Mouse (Mus musculus) embryonic facial prominence, embryonic 12.5 days (tissue): ENCODE results near the gene Tsnaxip1. TPM values are rescaled to one million over a fixed set of nuclear protein-coding genes. Genes with fewer than 3 reads are reported as not detected.

Experiments used
- ATAC-seq: fragments of 200-750 bp; cut with Nextera tagmentation; 2 replicates; pipeline ENCODE4 v1.8.0; 2017; ENCODE audit not compliant: insufficient number of reproducible peaks, insufficient read depth, low FRiP score, low TSS enrichment
- H3K27ac ChIP-seq: fragments of 300-500 bp; sonication (generic); 2 replicates; pipeline ENCODE4 v1.5.1; 2016; ENCODE audit warnings: mild to moderate bottlenecking
- H3K27me3 ChIP-seq: fragments of 300-500 bp; sonication (generic); 2 replicates; pipeline ENCODE4 v1.6.1; 2016; ENCODE audit warnings: mild to moderate bottlenecking, moderate library complexity
- H3K36me3 ChIP-seq: fragments of 300-500 bp; sonication (generic); 2 replicates; pipeline ENCODE4 v1.6.1; 2016; ENCODE audit warnings: mild to moderate bottlenecking
- H3K4me1 ChIP-seq: fragments of 300-500 bp; sonication (generic); 2 replicates; pipeline ENCODE4 v1.6.1; 2016
- H3K4me2 ChIP-seq: fragments of 300-500 bp; sonication (generic); replicated peaks from 2 replicates; pipeline ENCODE4 v1.6.1; 2016; ENCODE audit warnings: mild to moderate bottlenecking, moderate library complexity
- H3K4me3 ChIP-seq: fragments of 300-500 bp; sonication (generic); 2 replicates; pipeline ENCODE4 v1.5.1; 2016; ENCODE audit warnings: mild to moderate bottlenecking
- H3K9ac ChIP-seq: fragments of 300-500 bp; sonication (generic); 2 replicates; pipeline ENCODE4 v1.6.1; 2016; ENCODE audit warnings: mild to moderate bottlenecking, moderate library complexity
- H3K9me3 ChIP-seq: fragments of 300-500 bp; sonication (generic); 2 replicates; pipeline ENCODE4 v1.6.1; 2016; ENCODE audit warnings: mild to moderate bottlenecking, moderate library complexity
- WGBS: fragments of 180-500 bp; shearing (Covaris S2); methylation state at CpG from one replicate; pipeline ENCODE4 v1.1.7; 2016; 5-methylcytosine and 5-hydroxymethylcytosine counted together
- polyA plus RNA-seq: library from polyadenylated mRNA; unstranded; fragments of >200 nt; fragmentation: Nextera tagmentation; extraction: Ambion mirVana; gene quantifications from 2 replicates; pipeline ENCODE4 v1.2.1, GENCODE M21; 2016

Gene Tsnaxip1
- polyA plus RNA-seq, 1 experiment from 2014 or later: 0.43 TPM

- Histone ChIP-seq H3K4me2 (no peak overlapping the region), H3K27me3 (no peaks in the 10 kb centered on the region), H3K4me3 (no peak overlapping the region), H3K9ac (no peak overlapping the region), H3K9me3 (no peaks in the 10 kb centered on the region), H3K27ac (no peak overlapping the region), H3K4me1 (no peaks in the 10 kb centered on the region), H3K36me3 (peaks cover 86% of the 10 kb centered on the region)
- no peak for ATAC-seq
- WGBS: 92% methylated on average over 6 of the region's 6 CpGs
Observed at GRCm38 (mm10) chr8:105874301-105874700, 46.8 kb downstream of the Tsnaxip1 start.

GRCm38 (mm10) chr8:105880754-105881520 is 53.4 kb downstream of the Tsnaxip1 start, which contains the start of gene Edc4:
Gene Edc4, plus strand, starts transcription at chr8:105880881.
- Histone ChIP-seq H3K4me2 (peak within 1 kb of the TSS; percentile 74), H3K36me3 (peaks cover 54% of the 10 kb centered on the region), H3K4me3 (peak within 1 kb of the TSS; percentile 75), H3K4me1 (peaks cover 17% of the 10 kb centered on the region), H3K27me3 (no peaks in the 10 kb centered on the region), H3K9ac (peak within 1 kb of the TSS; percentile 81), H3K9me3 (no peaks in the 10 kb centered on the region), H3K27ac (peak within 1 kb of the TSS; percentile 63; the same call in 1 of the 2 replicates)
- peak; percentile 55 for ATAC-seq
- 1% methylated on average over 45 of the region's 45 CpGs for WGBS

GRCm38 (mm10) chr8:105889756-105890465 is 62.4 kb downstream of the Tsnaxip1 start:
- Histone ChIP-seq H3K4me2 (no peak overlapping the region), H3K27me3 (no peaks in the 10 kb centered on the region), H3K4me1 (peaks cover 6% of the 10 kb centered on the region; the same call in 1 of the 2 replicates), H3K4me3 (no peak overlapping the region), H3K27ac (no peak overlapping the region), H3K9me3 (no peaks in the 10 kb centered on the region), H3K9ac (no peak overlapping the region), H3K36me3 (peaks cover 83% of the 10 kb centered on the region)
- WGBS: 95% methylated on average over 12 of the region's 12 CpGs
- no peak for ATAC-seq

GRCm38 (mm10) chr8:105890870-105891269 is 63.3 kb downstream of the Tsnaxip1 start:
- H3K27ac ChIP-seq: no peak overlapping the region
- no peak overlapping the region for H3K4me2 ChIP-seq
- H3K27me3 ChIP-seq: no peaks in the 10 kb centered on the region
- H3K9me3 ChIP-seq: no peaks in the 10 kb centered on the region
- no peak overlapping the region for H3K4me3 ChIP-seq
- H3K9ac ChIP-seq: no peak overlapping the region
- H3K4me1 ChIP-seq: peaks cover 6% of the 10 kb centered on the region; the same call in 1 of the 2 replicates
- no peak for ATAC-seq
- peaks cover 74% of the 10 kb centered on the region for H3K36me3 ChIP-seq
- 89% methylated on average over 6 of the region's 6 CpGs for WGBS

GRCm38 (mm10) chr8:105892432-105892831 is 64.9 kb downstream of the Tsnaxip1 start:
- H3K4me3 ChIP-seq: no peak overlapping the region
- no peak for ATAC-seq
- H3K36me3 ChIP-seq: peaks cover 58% of the 10 kb centered on the region
- H3K4me2 ChIP-seq: no peak overlapping the region
- no peak overlapping the region for H3K27ac ChIP-seq
- no peaks in the 10 kb centered on the region for H3K27me3 ChIP-seq
- WGBS: 92% methylated on average over 6 of the region's 6 CpGs
- H3K4me1 ChIP-seq: peaks cover 6% of the 10 kb centered on the region; the same call in 1 of the 2 replicates
- H3K9me3 ChIP-seq: no peaks in the 10 kb centered on the region
- no peak overlapping the region for H3K9ac ChIP-seq

GRCm38 (mm10) chr8:105893339-105893738 is 65.8 kb downstream of the Tsnaxip1 start, which contains the start of gene Nrn1l:
Gene Nrn1l, plus strand, starts transcription at chr8:105893567.
- Histone ChIP-seq H3K9me3 (no peaks in the 10 kb centered on the region), H3K27ac (no peak within 1 kb of the TSS), H3K4me1 (peaks cover 6% of the 10 kb centered on the region; the same call in 1 of the 2 replicates), H3K4me3 (no peak within 1 kb of the TSS), H3K4me2 (peak within 1 kb of the TSS; percentile 27; the same call in 1 of the 2 replicates), H3K36me3 (peaks cover 49% of the 10 kb centered on the region), H3K9ac (no peak within 1 kb of the TSS), H3K27me3 (no peaks in the 10 kb centered on the region)
- WGBS: 2% methylated on average over 11 of the region's 11 CpGs
- ATAC-seq: peak; percentile 82

Other genes starting within 250 kb of the Tsnaxip1 start
- 14.6 and 15.3 TPM in 2 replicates for gene Ripor1, start 222.5 kb upstream of the Tsnaxip1 start, polyA plus RNA-seq
- 138 and 152 TPM in 2 replicates for gene Ctcf, start 191.2 kb upstream of the Tsnaxip1 start, polyA plus RNA-seq
- 1.5 and 1.7 TPM in 2 replicates for gene Agrp, start 190.3 kb upstream of the Tsnaxip1 start, polyA plus RNA-seq
- 2.8 and 3.2 TPM in 2 replicates for gene Carmil2, start 141.5 kb upstream of the Tsnaxip1 start, polyA plus RNA-seq
- gene Acd, start 126.6 kb upstream of the Tsnaxip1 start, polyA plus RNA-seq: 73.6 and 78.2 TPM in 2 replicates
- gene Pard6a, start 126.6 kb upstream of the Tsnaxip1 start, polyA plus RNA-seq: 18.2 and 19.1 TPM in 2 replicates
- gene 4933405L10Rik, start 120.1 kb upstream of the Tsnaxip1 start, polyA plus RNA-seq: 0.14 TPM in 1 of 2 replicates, not detected in the other
- gene Enkd1, start 119.5 kb upstream of the Tsnaxip1 start, polyA plus RNA-seq: 35.7 and 37.0 TPM in 2 replicates
- 30.2 and 33.7 TPM in 2 replicates for gene Gfod2, start 69.1 kb upstream of the Tsnaxip1 start, polyA plus RNA-seq
- 14.9 and 16.0 TPM in 2 replicates for gene Ranbp10, start 381 bp upstream of the Tsnaxip1 start, polyA plus RNA-seq
- gene Cenpt, start 25.5 kb downstream of the Tsnaxip1 start, polyA plus RNA-seq: 59.8 and 60.6 TPM in 2 replicates
- gene Thap11, start 27.4 kb downstream of the Tsnaxip1 start, polyA plus RNA-seq: 84.6 and 86.8 TPM in 2 replicates
- 228 and 268 TPM in 2 replicates for gene Nutf2, start 32.8 kb downstream of the Tsnaxip1 start, polyA plus RNA-seq
- gene Edc4, start 53.1 kb downstream of the Tsnaxip1 start, polyA plus RNA-seq: 70.5 and 72.6 TPM in 2 replicates
- 0.65 and 1.1 TPM in 2 replicates for gene Nrn1l, start 65.8 kb downstream of the Tsnaxip1 start, polyA plus RNA-seq
- 42.5 and 44.8 TPM in 2 replicates for gene Pskh1, start 72.7 kb downstream of the Tsnaxip1 start, polyA plus RNA-seq
- gene Ctrl, start 106.1 kb downstream of the Tsnaxip1 start, polyA plus RNA-seq: 1.9 and 2.2 TPM in 2 replicates
- 22.9 and 31.7 TPM in 2 replicates for gene Psmb10, start 110.7 kb downstream of the Tsnaxip1 start, polyA plus RNA-seq
- gene Lcat, start 115.7 kb downstream of the Tsnaxip1 start, polyA plus RNA-seq: 2.3 and 3.0 TPM in 2 replicates
- 44.3 and 48.2 TPM in 2 replicates for gene Slc12a4, start 138.4 kb downstream of the Tsnaxip1 start, polyA plus RNA-seq
- gene Dpep3, start 151.7 kb downstream of the Tsnaxip1 start, polyA plus RNA-seq: not detected in 2 replicates
- gene Dus2, start 163.6 kb downstream of the Tsnaxip1 start, polyA plus RNA-seq: 25.3 and 26.6 TPM in 2 replicates
- gene Dpep2nb, start 178.2 kb downstream of the Tsnaxip1 start, polyA plus RNA-seq: not detected in 2 replicates
- 21.6 and 22.6 TPM in 2 replicates for gene Ddx28, start 184.2 kb downstream of the Tsnaxip1 start, polyA plus RNA-seq
- gene Nfatc3, start 231.1 kb downstream of the Tsnaxip1 start, polyA plus RNA-seq: 7.8 and 9.3 TPM in 2 replicates